Mouse (Mus musculus): ENCODE results near the gene Rftn1. TPM values are rescaled to one million over a fixed set of nuclear protein-coding genes. Genes with fewer than 3 reads are reported as not detected.

Rftn1 gene
- polyA plus RNA-seq, 1 experiment from 2014 or later: 14.3 TPM

GRCm38 (mm10) chr17:50183300-50183699, 7.2 kb downstream of the Rftn1 start:
- Histone ChIP-seq H3K27ac (no peak overlapping the region), H3K4me1 (no peaks in the 10 kb centered on the region), H3K36me3 (no peaks in the 10 kb centered on the region), H3K4me3 (no peak overlapping the region), H3K4me2 (replicated peaks) (no peak overlapping the region), H3K27me3 (replicated peaks) (no peaks in the 10 kb centered on the region), H3K9me3 (no peaks in the 10 kb centered on the region), H3K9ac (no peak overlapping the region)
- 62% methylated on average over 4 of the region's 4 CpGs for WGBS
- peak; percentile 80 for ATAC-seq (ENCODE audit: low FRiP score, low read depth)

DNA sequence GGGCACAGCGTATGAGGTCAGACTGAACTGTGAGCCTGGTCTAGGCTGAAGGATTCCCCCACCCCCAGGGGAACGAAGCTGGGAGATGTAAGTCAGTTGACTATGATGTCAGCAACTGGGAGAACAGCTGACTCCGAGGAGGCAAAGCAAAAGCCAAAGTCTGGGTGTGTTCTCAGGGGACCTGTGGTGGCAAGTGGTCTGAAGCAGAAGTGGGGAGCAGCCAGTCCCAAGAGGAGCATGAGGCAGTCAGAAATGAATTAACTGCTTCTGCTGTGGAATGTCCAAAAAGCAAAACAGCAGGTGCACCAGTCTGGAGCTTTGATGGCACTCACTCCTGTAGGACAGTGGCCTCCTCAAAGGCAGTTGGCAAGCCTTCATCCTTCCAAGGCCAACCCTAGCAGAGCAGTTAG, 7.9 kb downstream of the Rftn1 start:
- Histone ChIP-seq H3K4me1 (no peaks in the 10 kb centered on the region), H3K9me3 (no peaks in the 10 kb centered on the region), H3K27me3 (replicated peaks) (no peaks in the 10 kb centered on the region), H3K4me2 (replicated peaks) (no peak overlapping the region), H3K27ac (no peak overlapping the region), H3K4me3 (no peak overlapping the region), H3K9ac (no peak overlapping the region), H3K36me3 (no peaks in the 10 kb centered on the region)
- WGBS: 73% methylated on average over 3 of the region's 3 CpGs
- no peak for ATAC-seq (ENCODE audit: low FRiP score, low read depth)

DNA sequence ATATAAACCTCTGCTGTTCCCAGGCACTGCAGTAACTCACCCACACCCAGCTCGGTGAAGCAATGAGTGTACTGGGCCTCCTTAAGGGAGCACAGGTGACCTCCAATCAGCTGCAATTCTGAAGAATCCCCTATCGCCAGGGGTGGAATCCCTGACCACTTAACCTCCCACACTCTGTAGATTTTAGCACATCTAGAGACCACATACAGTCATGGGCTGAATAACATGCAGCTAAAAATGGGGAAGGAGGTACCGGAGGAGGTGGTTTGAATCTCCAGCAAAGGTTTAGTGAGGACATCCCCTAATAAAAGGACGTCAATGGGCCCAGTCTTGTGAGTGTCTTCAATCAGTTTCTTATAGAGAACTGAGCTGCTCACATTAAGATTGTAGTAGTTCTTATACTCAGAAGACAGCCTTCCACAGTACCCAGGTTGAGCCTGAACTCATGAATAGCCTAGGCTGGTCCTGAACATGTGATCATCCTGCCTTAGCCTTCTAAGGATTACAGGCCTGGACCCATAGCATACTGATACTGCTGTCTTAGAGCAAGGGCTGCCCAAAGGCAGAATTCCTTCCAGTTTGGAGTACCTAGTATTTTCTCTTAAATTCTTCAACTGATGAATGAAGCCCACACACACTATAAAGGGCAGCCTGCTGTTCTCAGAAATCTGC, 9.4 kb downstream of the Rftn1 start:
- no peaks in the 10 kb centered on the region for H3K27me3 ChIP-seq (replicated peaks)
- H3K4me1 ChIP-seq: no peaks in the 10 kb centered on the region
- no peak overlapping the region for H3K4me3 ChIP-seq
- H3K27ac ChIP-seq: no peak overlapping the region
- no peaks in the 10 kb centered on the region for H3K36me3 ChIP-seq
- WGBS: 89% methylated on average over 4 of the region's 4 CpGs
- no peak for ATAC-seq (ENCODE audit: low FRiP score, low read depth)
- no peaks in the 10 kb centered on the region for H3K9me3 ChIP-seq
- no peak overlapping the region for H3K4me2 ChIP-seq (replicated peaks)
- no peak overlapping the region for H3K9ac ChIP-seq

GRCm38 (mm10) chr17:50173776-50174175, 16.7 kb downstream of the Rftn1 start:
- over 99% methylated on average over 3 of the region's 3 CpGs for WGBS
- ATAC-seq (ENCODE audit: low FRiP score, low read depth): no peak
- H3K27me3 ChIP-seq (replicated peaks): no peaks in the 10 kb centered on the region

DNA sequence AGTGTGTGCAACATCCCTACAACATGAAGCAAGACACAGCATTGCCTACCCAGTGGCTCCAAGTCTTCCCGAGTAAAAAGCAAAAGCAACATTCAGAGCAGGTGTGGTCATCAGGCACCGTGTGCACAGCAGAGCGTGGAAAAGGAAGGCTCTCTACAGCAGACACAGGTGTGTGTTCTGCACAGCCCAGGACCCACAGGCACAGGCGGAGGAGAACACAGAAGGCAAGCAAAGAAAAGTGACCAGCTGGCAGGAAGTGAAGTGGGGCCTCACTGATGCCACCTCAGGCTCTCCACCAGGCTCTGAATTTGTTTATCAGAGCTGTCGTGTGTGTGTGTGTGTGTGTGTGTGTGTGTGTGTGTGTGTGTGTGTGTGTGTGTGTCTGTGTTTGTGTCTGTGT, 17.1 kb downstream of the Rftn1 start:
- Histone ChIP-seq H3K36me3 (no peaks in the 10 kb centered on the region), H3K4me2 (replicated peaks) (no peak overlapping the region), H3K4me1 (no peaks in the 10 kb centered on the region), H3K4me3 (no peak overlapping the region), H3K27ac (no peak overlapping the region), H3K27me3 (replicated peaks) (no peaks in the 10 kb centered on the region), H3K9me3 (no peaks in the 10 kb centered on the region), H3K9ac (no peak overlapping the region)
- WGBS: 88% methylated on average over 5 of the region's 5 CpGs
- no peak for ATAC-seq (ENCODE audit: low FRiP score, low read depth)

More at GRCm38 (mm10) chr17:50173776-50174175, 16.7 kb downstream of the Rftn1 start:
- Histone ChIP-seq H3K4me3 (no peak overlapping the region), H3K36me3 (no peaks in the 10 kb centered on the region), H3K9me3 (no peaks in the 10 kb centered on the region), H3K27ac (no peak overlapping the region), H3K9ac (no peak overlapping the region), H3K4me2 (replicated peaks) (no peak overlapping the region), H3K4me1 (no peaks in the 10 kb centered on the region)

DNA sequence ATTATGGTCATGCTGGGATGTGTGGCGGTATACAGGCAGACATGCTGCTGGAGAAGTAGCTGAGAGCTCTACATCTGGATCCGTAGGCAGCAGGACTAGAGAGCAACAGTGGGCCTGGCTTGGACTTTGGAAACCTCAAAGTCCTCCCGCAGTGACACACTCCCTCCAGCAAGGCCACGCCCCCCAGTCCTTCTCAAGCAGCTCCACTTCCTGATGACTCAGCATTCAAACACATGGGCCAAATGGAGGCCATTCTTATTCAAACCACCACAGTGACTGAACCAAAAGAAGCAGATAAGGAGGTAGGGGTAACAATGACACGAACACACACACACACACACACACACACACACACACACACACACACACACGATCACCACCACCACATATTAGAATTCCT, 17.7 kb downstream of the Rftn1 start:
- ATAC-seq (ENCODE audit: low FRiP score, low read depth): no peak
- Histone ChIP-seq H3K36me3 (no peaks in the 10 kb centered on the region), H3K4me2 (replicated peaks) (no peak overlapping the region), H3K9me3 (no peaks in the 10 kb centered on the region), H3K27ac (no peak overlapping the region), H3K4me1 (no peaks in the 10 kb centered on the region), H3K9ac (no peak overlapping the region), H3K4me3 (no peak overlapping the region), H3K27me3 (replicated peaks) (no peaks in the 10 kb centered on the region)
- 93% methylated on average over 6 of the region's 6 CpGs for WGBS

DNA sequence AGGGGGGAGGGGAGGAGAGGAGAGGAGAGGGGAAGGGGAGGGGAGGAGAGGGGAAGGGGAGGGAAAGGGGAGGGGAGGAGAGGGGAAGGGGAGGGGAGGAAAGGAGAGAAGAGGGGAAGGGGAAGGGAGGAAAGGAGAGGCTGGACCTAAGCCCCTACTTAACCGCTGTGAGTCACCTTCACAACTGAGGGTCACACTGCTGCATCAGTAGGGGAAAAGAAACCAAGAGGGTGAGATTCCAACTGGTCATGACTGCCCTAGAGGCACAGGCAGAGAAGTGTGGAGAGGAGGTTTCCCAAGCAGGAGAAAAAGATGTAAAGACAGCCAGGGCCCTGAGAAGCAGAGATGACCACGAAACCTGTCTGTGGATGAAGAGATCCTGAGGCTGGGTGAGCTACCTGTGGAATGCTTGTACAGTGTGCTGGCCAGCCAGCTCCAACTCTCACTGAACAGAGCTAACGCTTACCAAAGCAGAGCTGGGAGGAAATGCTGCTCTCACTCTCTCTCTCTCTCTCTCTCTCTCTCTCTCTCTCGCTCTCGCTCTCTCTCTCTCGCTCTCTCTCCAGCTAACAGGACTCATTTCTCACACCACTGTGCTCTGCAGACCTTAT, 19.4 kb downstream of the Rftn1 start:
- no peak overlapping the region for H3K4me2 ChIP-seq (replicated peaks)
- no peaks in the 10 kb centered on the region for H3K9me3 ChIP-seq
- H3K9ac ChIP-seq: no peak overlapping the region
- 73% methylated on average over 6 of the region's 6 CpGs for WGBS
- H3K4me3 ChIP-seq: no peak overlapping the region
- H3K4me1 ChIP-seq: no peaks in the 10 kb centered on the region
- no peak overlapping the region for H3K27ac ChIP-seq
- no peak for ATAC-seq (ENCODE audit: low FRiP score, low read depth)
- H3K36me3 ChIP-seq: no peaks in the 10 kb centered on the region
- H3K27me3 ChIP-seq (replicated peaks): no peaks in the 10 kb centered on the region

DNA sequence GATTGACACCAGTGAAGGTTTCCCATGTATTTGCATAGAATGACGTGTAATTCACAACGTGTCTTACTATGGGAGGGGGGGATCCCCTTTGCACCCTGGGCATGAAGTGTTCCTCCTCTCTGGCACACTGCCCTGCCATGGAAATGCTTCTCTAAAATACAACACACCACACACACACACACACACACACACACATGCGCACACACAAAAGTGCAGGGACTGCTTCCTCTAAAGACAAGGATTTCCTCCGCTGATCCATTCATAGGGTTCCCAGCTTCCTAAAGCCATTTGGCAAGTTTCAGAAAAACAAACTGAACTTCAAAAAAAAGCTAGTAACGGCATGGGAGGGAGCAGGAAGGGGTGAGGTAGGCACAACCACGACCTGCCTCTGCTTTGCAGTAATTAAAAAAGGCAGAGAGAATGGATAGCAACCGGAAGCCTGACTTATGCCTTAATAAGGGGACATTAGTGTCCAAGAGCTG, 20.5 kb downstream of the Rftn1 start:
- Histone ChIP-seq H3K9me3 (no peaks in the 10 kb centered on the region; the same call in 1 of the 2 replicates), H3K4me1 (no peaks in the 10 kb centered on the region), H3K27me3 (replicated peaks) (no peaks in the 10 kb centered on the region), H3K4me3 (no peak overlapping the region), H3K27ac (no peak overlapping the region), H3K4me2 (replicated peaks) (no peak overlapping the region), H3K9ac (no peak overlapping the region), H3K36me3 (no peaks in the 10 kb centered on the region)
- WGBS: 71% methylated on average over 7 of the region's 7 CpGs
- no peak for ATAC-seq (ENCODE audit: low FRiP score, low read depth)

GRCm38 (mm10) chr17:50160904-50161805, 29.3 kb downstream of the Rftn1 start:
- no peak overlapping the region for H3K27ac ChIP-seq
- WGBS: 84% methylated on average over 20 of the region's 20 CpGs
- H3K9ac ChIP-seq: no peak overlapping the region
- H3K4me1 ChIP-seq: no peaks in the 10 kb centered on the region
- no peak overlapping the region for H3K4me3 ChIP-seq
- no peak overlapping the region for H3K4me2 ChIP-seq (replicated peaks)
- no peaks in the 10 kb centered on the region for H3K36me3 ChIP-seq
- H3K27me3 ChIP-seq (replicated peaks): no peaks in the 10 kb centered on the region
- peaks cover 7% of the 10 kb centered on the region; the same call in 1 of the 2 replicates for H3K9me3 ChIP-seq
- no peak for ATAC-seq (ENCODE audit: low FRiP score, low read depth)

GRCm38 (mm10) chr17:50160357-50160756, 30.1 kb downstream of the Rftn1 start:
- Histone ChIP-seq H3K4me1 (no peaks in the 10 kb centered on the region), H3K4me2 (replicated peaks) (no peak overlapping the region), H3K4me3 (no peak overlapping the region), H3K27ac (no peak overlapping the region), H3K27me3 (replicated peaks) (no peaks in the 10 kb centered on the region), H3K9ac (no peak overlapping the region), H3K9me3 (peaks cover 7% of the 10 kb centered on the region; the same call in 1 of the 2 replicates), H3K36me3 (no peaks in the 10 kb centered on the region)
- ATAC-seq (ENCODE audit: low FRiP score, low read depth): no peak
- WGBS: 89% methylated on average over 6 of the region's 6 CpGs

- Histone ChIP-seq H3K4me3 (no peak overlapping the region), H3K4me2 (replicated peaks) (no peak overlapping the region), H3K4me1 (no peaks in the 10 kb centered on the region), H3K9me3 (0 out of 2 replicates have a peak, but pooled peaks cover 5% of the 10 kb centered on the region), H3K9ac (no peak overlapping the region), H3K27me3 (replicated peaks) (no peaks in the 10 kb centered on the region), H3K36me3 (no peaks in the 10 kb centered on the region), H3K27ac (no peak overlapping the region)
- 92% methylated on average over 6 of the region's 6 CpGs for WGBS
- no peak for ATAC-seq (ENCODE audit: low FRiP score, low read depth)
These were observed 30.7 kb downstream of the Rftn1 start for GRCm38 (mm10) chr17:50159816-50160215.

DNA sequence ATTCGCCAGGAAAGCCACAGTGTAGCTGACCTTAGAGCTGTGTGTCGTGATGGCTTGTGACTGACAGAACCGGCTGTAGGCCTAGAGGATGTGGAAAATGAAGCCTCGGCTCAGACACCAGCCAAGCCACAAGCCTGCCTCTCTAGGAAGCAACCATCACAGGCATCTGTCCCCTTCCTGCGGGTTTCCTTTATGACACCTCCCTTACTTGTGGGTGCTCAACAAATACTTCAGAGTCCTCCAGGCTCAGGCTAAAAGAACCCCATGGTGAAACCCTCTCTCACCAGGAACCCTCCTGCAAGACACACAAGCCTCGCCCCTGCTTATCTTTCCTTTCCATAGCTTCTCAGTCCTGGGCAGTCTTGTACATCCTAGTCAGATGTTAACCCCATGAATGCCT, 31.9 kb downstream of the Rftn1 start:
- Histone ChIP-seq H3K27ac (no peak overlapping the region), H3K36me3 (no peaks in the 10 kb centered on the region), H3K4me2 (replicated peaks) (no peak overlapping the region), H3K4me3 (no peak overlapping the region), H3K4me1 (no peaks in the 10 kb centered on the region), H3K27me3 (replicated peaks) (no peaks in the 10 kb centered on the region), H3K9me3 (no peaks in the 10 kb centered on the region), H3K9ac (no peak overlapping the region)
- WGBS: 88% methylated on average over 6 of the region's 6 CpGs
- ATAC-seq (ENCODE audit: low FRiP score, low read depth): no peak

All from neural tube, embryonic 12.5 days (tissue).